8 mouse cellular contexts compared by ENCODE assay signal in the genomic region with DNA sequence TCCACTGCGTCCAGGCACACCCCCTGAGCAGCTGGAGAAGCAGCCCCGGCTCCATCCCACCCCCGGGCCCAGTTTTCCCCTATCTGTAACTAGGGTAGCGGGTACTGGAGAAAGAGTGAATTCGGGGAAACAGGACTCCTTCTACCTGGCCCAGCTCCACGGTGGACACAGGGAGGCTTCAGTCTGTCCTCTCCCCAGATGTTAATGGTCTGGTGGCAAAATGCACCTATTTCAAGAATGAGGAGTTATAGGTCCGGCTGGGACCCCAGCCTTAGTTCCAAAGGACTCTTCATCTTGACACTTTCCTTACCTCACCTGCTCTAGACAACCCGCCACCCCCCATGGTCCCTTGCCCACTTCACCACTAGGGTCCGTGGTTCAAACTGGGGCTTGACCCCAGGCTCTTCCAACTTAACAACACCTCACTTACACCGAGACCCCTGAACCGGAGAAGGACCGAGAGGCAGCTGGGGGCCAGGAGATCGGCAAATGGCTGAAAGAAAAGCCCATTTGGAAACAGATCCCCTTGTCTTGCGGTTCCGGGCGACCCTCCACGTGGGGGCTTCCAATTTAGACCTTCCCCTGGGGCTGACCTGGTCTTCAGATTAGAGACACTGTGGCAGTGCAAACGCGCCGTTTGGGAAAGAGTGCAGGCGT. TPM values are rescaled to one million over a fixed set of nuclear protein-coding genes. Genes with fewer than 3 reads are reported as not detected.
A peak's percentile ranks its signal among the peaks of the same experiment; 100 is the strongest.
DNase-seq lines count a peak whose midpoint lies in the region; ATAC-seq lines count a peak whose summit lies in the region.

No protein-coding gene starts in this region.

- WGBS in heart, embryonic 13.5 days, result 3% methylated on average over 21 of the region's 21 CpGs
- WGBS in embryonic facial prominence, embryonic 11.5 days, result under 1% methylated on average over 21 of the region's 21 CpGs
- 2% methylated on average over 21 of the region's 21 CpGs for WGBS in hindbrain, embryonic 14.5 days
- WGBS in midbrain, embryonic 14.5 days, result 4% methylated on average over 21 of the region's 21 CpGs

- peaks cover 5% of the 10 kb centered on the region; the same call in 1 of the 2 replicates for H3K36me3 ChIP-seq in heart, embryonic 13.5 days
- peaks cover 5% of the 10 kb centered on the region for H3K36me3 ChIP-seq in embryonic facial prominence, embryonic 11.5 days (replicated peaks; ENCODE audit: control insufficient read depth, insufficient read depth, low read depth, low read length)
- peaks cover 18% of the 10 kb centered on the region for H3K36me3 ChIP-seq in hindbrain, embryonic 14.5 days (replicated peaks; ENCODE audit: control insufficient read depth, insufficient read depth)
- H3K36me3 ChIP-seq in midbrain, embryonic 14.5 days (ENCODE audit: control insufficient read depth, insufficient read depth, low read length), result peaks cover 18% of the 10 kb centered on the region

- no peak for ATAC-seq in heart, embryonic 13.5 days (ENCODE audit: extremely low read depth, insufficient number of reproducible peaks, low FRiP score, low TSS enrichment)
- ATAC-seq in embryonic facial prominence, embryonic 11.5 days (replicated peaks; ENCODE audit: insufficient number of reproducible peaks, low FRiP score, low TSS enrichment, low read depth), result no peak
- ATAC-seq in hindbrain, embryonic 14.5 days (ENCODE audit: low FRiP score), result no peak
- ATAC-seq in midbrain, embryonic 14.5 days (ENCODE audit: low FRiP score, low TSS enrichment), result no peak
- no peak for ATAC-seq in inflammation-experienced regulatory T-cells, adult 6 months

- peak overlapping the region; percentile 98 for H3K4me2 ChIP-seq in heart, embryonic 13.5 days
- peak overlapping the region; percentile 96 for H3K4me2 ChIP-seq in embryonic facial prominence, embryonic 11.5 days (ENCODE audit: low read depth, low read length)
- H3K4me2 ChIP-seq in hindbrain, embryonic 14.5 days (replicated peaks), result peak overlapping the region; percentile 86
- peak overlapping the region; percentile 80 for H3K4me2 ChIP-seq in midbrain, embryonic 14.5 days (ENCODE audit: low read length)

- peak overlapping the region; percentile 72 for H3K4me3 ChIP-seq in heart, embryonic 13.5 days
- H3K4me3 ChIP-seq in embryonic facial prominence, embryonic 11.5 days (ENCODE audit: low read depth, low read length), result peak overlapping the region; percentile 85
- H3K4me3 ChIP-seq in hindbrain, embryonic 14.5 days (replicated peaks; ENCODE audit: low read length), result peak overlapping the region; percentile 89
- peak overlapping the region; percentile 81 for H3K4me3 ChIP-seq in midbrain, embryonic 14.5 days (replicated peaks; ENCODE audit: low read depth, low read length)

- no peaks in the 10 kb centered on the region for H3K9me3 ChIP-seq in heart, embryonic 13.5 days
- H3K9me3 ChIP-seq in embryonic facial prominence, embryonic 11.5 days (replicated peaks; ENCODE audit: control insufficient read depth, low read length), result no peaks in the 10 kb centered on the region
- H3K9me3 ChIP-seq in hindbrain, embryonic 14.5 days (ENCODE audit: control insufficient read depth, low read length), result no peaks in the 10 kb centered on the region
- no peaks in the 10 kb centered on the region for H3K9me3 ChIP-seq in midbrain, embryonic 14.5 days (ENCODE audit: control insufficient read depth, low read length)

- H3K4me1 ChIP-seq in heart, embryonic 13.5 days, result peaks cover 66% of the 10 kb centered on the region
- H3K4me1 ChIP-seq in embryonic facial prominence, embryonic 11.5 days (ENCODE audit: control insufficient read depth, insufficient read depth, low read length), result peaks cover 14% of the 10 kb centered on the region
- peaks cover 32% of the 10 kb centered on the region; the same call in 1 of the 2 replicates for H3K4me1 ChIP-seq in hindbrain, embryonic 14.5 days (replicated peaks; ENCODE audit: control insufficient read depth, insufficient read depth, low read length)
- H3K4me1 ChIP-seq in midbrain, embryonic 14.5 days (ENCODE audit: control insufficient read depth, insufficient read depth, low read length), result peaks cover 17% of the 10 kb centered on the region

- no peak overlapping the region for H3K27ac ChIP-seq in heart, embryonic 13.5 days (replicated peaks)
- H3K27ac ChIP-seq in embryonic facial prominence, embryonic 11.5 days (replicated peaks; ENCODE audit: low read depth, low read length), result peak overlapping the region; percentile 94
- peak overlapping the region; percentile 89 for H3K27ac ChIP-seq in hindbrain, embryonic 14.5 days
- peak overlapping the region; percentile 90 for H3K27ac ChIP-seq in midbrain, embryonic 14.5 days (replicated peaks; ENCODE audit: low read depth, low read length)

- peaks cover 67% of the 10 kb centered on the region for H3K27me3 ChIP-seq in heart, embryonic 13.5 days (replicated peaks)
- H3K27me3 ChIP-seq in embryonic facial prominence, embryonic 11.5 days (ENCODE audit: control insufficient read depth, insufficient read depth, low read length), result no peaks in the 10 kb centered on the region
- no peaks in the 10 kb centered on the region for H3K27me3 ChIP-seq in hindbrain, embryonic 14.5 days (ENCODE audit: control insufficient read depth, insufficient read depth, low read length)
- H3K27me3 ChIP-seq in midbrain, embryonic 14.5 days (ENCODE audit: control insufficient read depth, insufficient read depth, low read length), result no peaks in the 10 kb centered on the region

- DNase-seq in heart, postnatal 25 days (ENCODE audit: low spot score), result no peak
- peak; percentile 25 for DNase-seq in embryonic facial prominence, embryonic 11.5 days (ENCODE audit: low spot score)
- DNase-seq in hindbrain, embryonic 14.5 days (ENCODE audit: low spot score), result no peak
- no peak for DNase-seq in midbrain, embryonic 14.5 days
- no peak for DNase-seq in frontal cortex, postnatal 36 days (ENCODE audit: low spot score in 2 of 2)
- no peak for DNase-seq in Muller cell, postnatal 12 days (ENCODE audit: inconsistent ontology term)

- H3K9ac ChIP-seq in heart, embryonic 13.5 days, result peak overlapping the region; percentile 86
- H3K9ac ChIP-seq in embryonic facial prominence, embryonic 11.5 days (replicated peaks; ENCODE audit: low read length), result peak overlapping the region; percentile 97
- H3K9ac ChIP-seq in hindbrain, embryonic 14.5 days, result peak overlapping the region; percentile 97
- peak overlapping the region; percentile 97 for H3K9ac ChIP-seq in midbrain, embryonic 14.5 days (replicated peaks; ENCODE audit: low read length)

- intact Hi-C loops in heart, postnatal 25 days (cut with DNase I), result no loop called here

RNA-seq across cellular contexts. Expression of a gene that starts 1.7 kb away (rescaled TPM):
- 4.5 and 6.3 TPM in 2 replicates for polyA plus RNA-seq in heart, embryonic 13.5 days (2015; fragmentation: Nextera tagmentation; extraction: Ambion mirVana)
- total RNA-seq in heart, postnatal 25 days (2021), result 10 to 100 TPM; 15.1 to 15.8 TPM
- polyA plus RNA-seq in embryonic facial prominence, embryonic 11.5 days (2014; fragmentation: Nextera tagmentation; extraction: Ambion mirVana), result 17.6 and 17.7 TPM in 2 replicates
- 17.5 and 17.7 TPM in 2 replicates for polyA plus RNA-seq in hindbrain, embryonic 14.5 days (2014; fragmentation: Nextera tagmentation; extraction: Ambion mirVana)
- polyA plus RNA-seq in midbrain, embryonic 14.5 days (2014; fragmentation: Nextera tagmentation; extraction: Ambion mirVana), result 34.0 and 37.0 TPM in 2 replicates
- polyA plus RNA-seq in inflammation-experienced regulatory T-cells, adult 6 months (2017; shearing (Covaris generic)), result not detected

RNA-seq across cellular contexts. Expression of a gene that starts 29.1 kb away (rescaled TPM):
- 0.90 and 1.3 TPM in 2 replicates for polyA plus RNA-seq in heart, embryonic 13.5 days (2015; fragmentation: Nextera tagmentation; extraction: Ambion mirVana)
- total RNA-seq in heart, postnatal 25 days (2021), result not detected
- polyA plus RNA-seq in embryonic facial prominence, embryonic 11.5 days (2014; fragmentation: Nextera tagmentation; extraction: Ambion mirVana), result 1.4 TPM in 1 of 2 replicates, not detected in the other
- 1.3 TPM in 2 replicates for polyA plus RNA-seq in hindbrain, embryonic 14.5 days (2014; fragmentation: Nextera tagmentation; extraction: Ambion mirVana)
- polyA plus RNA-seq in midbrain, embryonic 14.5 days (2014; fragmentation: Nextera tagmentation; extraction: Ambion mirVana), result 0.97 and 2.0 TPM in 2 replicates
- polyA plus RNA-seq in inflammation-experienced regulatory T-cells, adult 6 months (2017; shearing (Covaris generic)), result 1 to 10 TPM in 1 of 3 experiments, under 1 TPM in 1, not detected in 1; 0.58 to 1.1 TPM

RNA-seq across cellular contexts. Expression of a gene that starts 39.2 kb away (rescaled TPM):
- 2.8 and 2.9 TPM in 2 replicates for polyA plus RNA-seq in heart, embryonic 13.5 days (2015; fragmentation: Nextera tagmentation; extraction: Ambion mirVana)
- 10 to 100 TPM; 62.0 to 69.7 TPM for total RNA-seq in heart, postnatal 25 days (2021)
- polyA plus RNA-seq in embryonic facial prominence, embryonic 11.5 days (2014; fragmentation: Nextera tagmentation; extraction: Ambion mirVana), result 7.0 and 7.6 TPM in 2 replicates
- 48.3 and 48.5 TPM in 2 replicates for polyA plus RNA-seq in hindbrain, embryonic 14.5 days (2014; fragmentation: Nextera tagmentation; extraction: Ambion mirVana)
- polyA plus RNA-seq in midbrain, embryonic 14.5 days (2014; fragmentation: Nextera tagmentation; extraction: Ambion mirVana), result 20.4 and 31.9 TPM in 2 replicates
- polyA plus RNA-seq in inflammation-experienced regulatory T-cells, adult 6 months (2017; shearing (Covaris generic)), result not detected
